15 mouse cellular contexts compared by ENCODE assay signal in the genomic region with DNA sequence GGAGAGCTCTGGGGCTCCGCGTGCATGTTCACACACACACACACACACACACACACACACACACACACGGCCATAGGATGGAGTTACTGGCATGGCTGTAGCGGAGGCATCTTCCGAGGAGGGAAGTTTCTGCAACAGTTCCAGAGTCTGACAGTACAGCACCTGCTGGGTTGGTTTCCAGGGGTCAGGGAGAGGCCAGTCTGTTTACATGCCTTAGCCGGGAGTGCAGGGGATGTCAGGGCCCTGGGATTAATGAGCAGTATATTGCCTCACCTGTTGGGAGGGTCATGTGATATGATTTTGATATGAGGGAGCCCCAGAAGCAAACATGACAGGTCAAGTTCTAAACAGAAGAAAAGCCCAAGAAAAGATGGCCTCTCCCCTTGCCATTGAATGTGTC.
"Had no signal": no experiment of that assay in that cellular context is flagged by ENCODE, and none has a peak within 500 bp of the region (broad histone marks: within the 10 kb centered on the region; RNA-seq: fewer than 3 reads in every experiment).

No protein-coding gene starts in this region.

- H3K4me1 ChIP-seq: liver, embryonic 13.5 days had no signal

- DNase-seq: kidney, adult 2 months; kidney, postnatal 10 days; left cerebral cortex, postnatal 4 days; liver, embryonic 13.5 days; lung, adult 2 months; lung, postnatal 10 days; lung, postnatal 36 days; thymus, adult 2 months; thymus, postnatal 25 days had no signal

- H3K27ac ChIP-seq: kidney, embryonic 15.5 days; limb, embryonic 13.5 days; liver, embryonic 13.5 days; midbrain, embryonic 10.5 days; midbrain, embryonic 13.5 days had no signal

- ATAC-seq: inflammation-experienced regulatory T-cells, adult 6 months; midbrain, embryonic 13.5 days had no signal

- H3K9me3 ChIP-seq: kidney, embryonic 15.5 days; limb, embryonic 13.5 days; liver, embryonic 13.5 days; megakaryocyte, embryonic 14.5 days; midbrain, embryonic 10.5 days; midbrain, embryonic 13.5 days had no signal

- H3K4me3 ChIP-seq: kidney, embryonic 15.5 days; limb, embryonic 13.5 days; liver, embryonic 13.5 days; megakaryocyte, embryonic 14.5 days; midbrain, embryonic 10.5 days; midbrain, embryonic 13.5 days had no signal

- H3K9ac ChIP-seq: kidney, embryonic 15.5 days; limb, embryonic 13.5 days; liver, embryonic 13.5 days; midbrain, embryonic 13.5 days had no signal

- H3K27me3 ChIP-seq: liver, embryonic 13.5 days; midbrain, embryonic 13.5 days had no signal

- H3K4me2 ChIP-seq: kidney, embryonic 15.5 days; limb, embryonic 13.5 days; liver, embryonic 13.5 days; midbrain, embryonic 13.5 days had no signal
